Mouse (Mus musculus): ENCODE results near the gene Lexm. TPM values are rescaled to one million over a fixed set of nuclear protein-coding genes. Genes with fewer than 3 reads are reported as not detected.

Lexm gene
- polyA plus RNA-seq, 1 experiment = not detected

DNA sequence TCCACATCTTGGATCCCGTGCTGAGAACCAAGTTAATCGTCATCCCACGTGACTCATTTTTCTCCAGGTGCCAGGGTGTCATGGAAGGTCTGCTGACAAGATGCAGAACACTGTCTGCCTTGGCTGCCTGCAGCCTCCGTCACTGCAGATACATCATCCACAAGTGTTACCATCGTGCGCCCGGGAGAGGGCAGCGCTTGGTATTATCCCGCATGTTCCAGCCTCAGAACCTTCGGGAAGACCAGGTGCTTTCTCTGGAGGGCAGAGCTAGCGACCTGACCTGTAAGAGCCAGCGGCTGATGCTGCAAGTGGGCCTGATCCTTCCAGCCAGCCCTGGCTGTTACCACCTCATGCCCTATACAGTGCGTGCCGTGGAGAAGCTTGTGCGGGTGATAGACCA is 36.0 kb upstream of the Lexm start:
- no peak for DNase-seq
- TF ChIP-seq CTCF (conservative IDR thresholded peaks at IDR 0.05; ENCODE audit: insufficient read depth, insufficient read length, low read depth, low read length) = no peak
- no peak for TF ChIP-seq POLR2A (IDR thresholded peaks at IDR 0.05; ENCODE audit: low read depth, low read length)
- Histone ChIP-seq H3K27me3 (replicated peaks; ENCODE audit: control insufficient read depth, insufficient read depth, low read length) (no peaks in the 10 kb centered on the region), H3K4me1 (ENCODE audit: control insufficient read depth, insufficient read depth, low read length) (peaks cover 3% of the 10 kb centered on the region; the same call in 1 of the 2 replicates), H3K27ac (ENCODE audit: insufficient read depth, low read depth, low read length) (no peak overlapping the region), H3K4me3 (ENCODE audit: insufficient read depth, low read depth, low read length) (no peak overlapping the region), H3K36me3 (ENCODE audit: control insufficient read depth, insufficient read depth, low read length) (no peaks in the 10 kb centered on the region)
- 92% methylated on average over 15 of the region's 15 CpGs for WGBS

DNA sequence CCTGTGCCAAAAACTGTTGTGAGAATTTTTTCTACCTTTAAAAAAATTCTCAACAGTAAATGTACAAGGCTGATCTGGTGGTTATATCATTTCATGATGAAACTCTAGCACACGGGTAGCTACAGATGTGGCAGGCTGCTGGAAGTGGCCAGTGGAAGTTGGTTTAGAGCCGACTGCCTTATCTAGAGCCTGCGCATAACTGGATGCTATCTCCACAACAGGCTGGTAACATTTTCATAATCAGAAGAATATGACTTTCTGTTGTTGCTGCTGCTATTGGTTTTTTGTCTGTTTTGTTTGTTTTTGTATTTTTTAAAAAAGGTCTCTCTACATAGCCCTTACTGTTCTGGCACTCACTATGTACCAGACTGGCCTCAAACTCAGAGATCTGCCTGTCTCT is 35.5 kb upstream of the Lexm start:
- WGBS = 96% methylated on average over 3 of the region's 3 CpGs
- H3K27me3 ChIP-seq (replicated peaks; ENCODE audit: control insufficient read depth, insufficient read depth, low read length) = no peaks in the 10 kb centered on the region

DNA sequence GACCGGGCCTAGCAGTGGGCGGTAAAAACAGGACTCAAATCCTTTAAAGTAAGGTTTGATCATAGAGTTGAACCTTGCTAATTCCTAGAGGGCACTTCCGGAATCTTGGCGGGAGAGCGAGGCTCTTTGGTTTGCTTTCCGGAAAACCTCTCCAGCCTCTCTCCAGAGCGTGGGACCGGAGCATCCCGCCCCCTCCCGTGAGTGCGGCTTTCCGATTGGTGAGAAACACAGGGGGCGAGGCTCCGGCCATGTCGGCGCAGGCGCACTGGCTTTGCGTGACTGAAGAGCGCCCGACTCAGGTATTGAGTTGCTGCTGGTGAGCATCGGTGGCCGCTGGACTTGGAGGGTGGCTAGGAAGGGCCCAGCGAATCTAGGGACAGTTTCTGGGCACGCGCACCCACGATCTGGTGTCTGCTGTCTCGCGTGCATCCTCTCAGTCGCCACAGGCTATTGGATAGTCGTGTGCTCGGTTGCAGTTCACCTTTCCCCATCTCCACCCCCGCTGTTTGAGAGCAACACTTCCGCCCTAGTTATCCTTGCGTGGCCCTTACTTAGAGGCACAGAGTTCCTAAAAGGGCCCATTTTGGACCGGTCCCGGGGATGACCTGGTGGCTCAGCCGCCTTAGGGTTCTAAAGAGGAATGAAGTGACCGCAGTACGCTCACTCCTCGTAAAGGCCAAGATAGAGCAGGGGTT is 33.9 kb upstream of the Lexm start, which contains the start of gene Pars2:
TSS of gene Pars2 (plus strand) at position 237 of the 695 bp plus-strand sequence.
- no peaks in the 10 kb centered on the region for H3K27me3 ChIP-seq (replicated peaks; ENCODE audit: control insufficient read depth, insufficient read depth, low read length)
- no peaks in the 10 kb centered on the region for H3K36me3 ChIP-seq (ENCODE audit: control insufficient read depth, insufficient read depth, low read length)
- peaks cover 3% of the 10 kb centered on the region; the same call in 1 of the 2 replicates for H3K4me1 ChIP-seq (ENCODE audit: control insufficient read depth, insufficient read depth, low read length)
- 2% methylated on average over 40 of the region's 40 CpGs for WGBS
- H3K27ac ChIP-seq (ENCODE audit: insufficient read depth, low read depth, low read length) = peak within 1 kb of the TSS; percentile 49; the same call in 1 of the 2 replicates
- peak; percentile 32 for TF ChIP-seq POLR2A (IDR thresholded peaks at IDR 0.05; ENCODE audit: low read depth, low read length)
- no peak for TF ChIP-seq CTCF (conservative IDR thresholded peaks at IDR 0.05; ENCODE audit: insufficient read depth, insufficient read length, low read depth, low read length)
- peak within 1 kb of the TSS; percentile 91 for H3K4me3 ChIP-seq (ENCODE audit: insufficient read depth, low read depth, low read length)
- peak; percentile 98 for DNase-seq

More for the DNA sequence above, 35.5 kb upstream of the Lexm start:
- Histone ChIP-seq H3K4me1 (ENCODE audit: control insufficient read depth, insufficient read depth, low read length) (peaks cover 3% of the 10 kb centered on the region; the same call in 1 of the 2 replicates), H3K27ac (ENCODE audit: insufficient read depth, low read depth, low read length) (no peak overlapping the region), H3K4me3 (ENCODE audit: insufficient read depth, low read depth, low read length) (no peak overlapping the region), H3K36me3 (ENCODE audit: control insufficient read depth, insufficient read depth, low read length) (no peaks in the 10 kb centered on the region)
- TF ChIP-seq POLR2A (IDR thresholded peaks at IDR 0.05; ENCODE audit: low read depth, low read length) = no peak
- TF ChIP-seq CTCF (conservative IDR thresholded peaks at IDR 0.05; ENCODE audit: insufficient read depth, insufficient read length, low read depth, low read length) = no peak
- no peak for DNase-seq

DNA sequence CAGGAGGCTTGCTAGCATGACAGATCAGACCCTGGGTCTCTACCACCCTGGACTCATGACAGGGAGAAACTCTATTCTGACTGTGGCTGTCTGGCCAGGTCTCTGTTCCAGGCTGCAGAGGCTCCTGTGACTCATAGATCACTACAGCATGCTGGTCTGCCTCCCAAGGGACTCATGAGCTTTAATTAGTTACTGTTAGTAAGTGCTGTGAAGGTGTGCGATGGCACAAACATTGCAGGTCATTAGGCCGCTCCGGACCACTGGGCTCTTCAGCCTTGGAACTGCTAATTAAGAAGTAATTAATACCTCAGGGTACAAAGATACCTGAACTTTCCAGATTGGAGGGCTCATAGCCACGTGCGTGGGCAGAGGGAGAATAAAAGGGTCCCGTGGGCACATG is 30.1 kb upstream of the Lexm start:
- Histone ChIP-seq H3K36me3 (ENCODE audit: control insufficient read depth, insufficient read depth, low read length) (no peaks in the 10 kb centered on the region), H3K27me3 (replicated peaks; ENCODE audit: control insufficient read depth, insufficient read depth, low read length) (no peaks in the 10 kb centered on the region), H3K4me3 (ENCODE audit: insufficient read depth, low read depth, low read length) (no peak overlapping the region), H3K27ac (ENCODE audit: insufficient read depth, low read depth, low read length) (no peak overlapping the region), H3K4me1 (ENCODE audit: control insufficient read depth, insufficient read depth, low read length) (peaks cover 6% of the 10 kb centered on the region)
- 34% methylated on average over 6 of the region's 6 CpGs for whole genome bisulfite sequencing
- peak; percentile 38 for DNase-seq
- TF ChIP-seq CTCF (conservative IDR thresholded peaks at IDR 0.05; ENCODE audit: insufficient read depth, insufficient read length, low read depth, low read length) = no peak
- no peak for TF ChIP-seq POLR2A (IDR thresholded peaks at IDR 0.05; ENCODE audit: low read depth, low read length)

DNA sequence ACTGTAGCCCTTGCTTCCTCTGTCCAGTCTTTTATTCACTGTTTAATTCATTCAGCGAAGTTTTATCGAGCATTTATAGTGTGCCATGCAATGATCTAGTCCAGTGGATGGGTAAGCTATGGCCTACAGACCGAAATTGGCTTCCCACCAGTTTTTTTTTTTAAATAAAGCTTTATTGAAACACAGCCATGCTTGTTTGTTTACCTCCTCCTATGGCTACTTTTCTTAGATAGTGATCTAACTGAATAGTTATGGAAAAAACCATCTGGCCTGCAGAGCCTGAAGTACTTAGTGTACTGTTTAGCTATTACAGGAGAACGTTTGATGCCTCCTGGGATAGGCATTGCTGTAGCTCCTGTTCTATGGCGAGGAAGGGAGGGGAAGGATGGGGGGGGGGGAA is 28.8 kb upstream of the Lexm start:
- no peaks in the 10 kb centered on the region for H3K27me3 ChIP-seq (replicated peaks; ENCODE audit: control insufficient read depth, insufficient read depth, low read length)
- DNase-seq = no peak
- TF ChIP-seq CTCF (conservative IDR thresholded peaks at IDR 0.05; ENCODE audit: insufficient read depth, insufficient read length, low read depth, low read length) (no peak), POLR2A (IDR thresholded peaks at IDR 0.05; ENCODE audit: low read depth, low read length) (no peak)
- 78% methylated on average over 5 of the region's 5 CpGs for WGBS
- H3K4me1 ChIP-seq (ENCODE audit: control insufficient read depth, insufficient read depth, low read length) = peaks cover 3% of the 10 kb centered on the region; the same call in 1 of the 2 replicates
- H3K36me3 ChIP-seq (ENCODE audit: control insufficient read depth, insufficient read depth, low read length) = no peaks in the 10 kb centered on the region
- no peak overlapping the region for H3K27ac ChIP-seq (ENCODE audit: insufficient read depth, low read depth, low read length)
- H3K4me3 ChIP-seq (ENCODE audit: insufficient read depth, low read depth, low read length) = no peak overlapping the region

DNA sequence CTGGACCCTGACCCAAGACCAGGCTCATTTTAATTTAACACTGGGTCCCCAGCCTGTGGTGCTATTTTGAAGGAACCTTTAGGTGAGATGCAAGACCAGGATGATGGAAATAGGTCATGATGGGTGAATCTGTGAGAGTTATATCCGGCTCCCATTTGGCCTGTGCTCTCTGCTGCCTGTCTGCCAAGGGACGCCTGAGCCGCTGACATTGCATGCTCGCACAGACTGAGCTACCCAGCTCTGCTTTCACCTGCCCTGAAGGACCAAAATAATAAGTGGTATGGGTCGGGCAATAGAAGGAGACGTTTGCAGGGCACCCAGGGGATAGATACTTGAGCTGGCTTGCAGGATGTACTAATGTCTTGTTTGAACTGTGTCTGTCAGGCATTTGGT is 27.2 kb upstream of the Lexm start:
- no peak for DNase-seq
- TF ChIP-seq CTCF (conservative IDR thresholded peaks at IDR 0.05; ENCODE audit: insufficient read depth, insufficient read length, low read depth, low read length) = no peak
- no peak for TF ChIP-seq POLR2A (IDR thresholded peaks at IDR 0.05; ENCODE audit: low read depth, low read length)
- Histone ChIP-seq H3K27me3 (replicated peaks; ENCODE audit: control insufficient read depth, insufficient read depth, low read length) (no peaks in the 10 kb centered on the region), H3K27ac (ENCODE audit: insufficient read depth, low read depth, low read length) (no peak overlapping the region), H3K4me3 (ENCODE audit: insufficient read depth, low read depth, low read length) (no peak overlapping the region), H3K36me3 (ENCODE audit: control insufficient read depth, insufficient read depth, low read length) (no peaks in the 10 kb centered on the region), H3K4me1 (ENCODE audit: control insufficient read depth, insufficient read depth, low read length) (peaks cover 3% of the 10 kb centered on the region; the same call in 1 of the 2 replicates)
- 35% methylated on average over 6 of the region's 6 CpGs for WGBS

DNA sequence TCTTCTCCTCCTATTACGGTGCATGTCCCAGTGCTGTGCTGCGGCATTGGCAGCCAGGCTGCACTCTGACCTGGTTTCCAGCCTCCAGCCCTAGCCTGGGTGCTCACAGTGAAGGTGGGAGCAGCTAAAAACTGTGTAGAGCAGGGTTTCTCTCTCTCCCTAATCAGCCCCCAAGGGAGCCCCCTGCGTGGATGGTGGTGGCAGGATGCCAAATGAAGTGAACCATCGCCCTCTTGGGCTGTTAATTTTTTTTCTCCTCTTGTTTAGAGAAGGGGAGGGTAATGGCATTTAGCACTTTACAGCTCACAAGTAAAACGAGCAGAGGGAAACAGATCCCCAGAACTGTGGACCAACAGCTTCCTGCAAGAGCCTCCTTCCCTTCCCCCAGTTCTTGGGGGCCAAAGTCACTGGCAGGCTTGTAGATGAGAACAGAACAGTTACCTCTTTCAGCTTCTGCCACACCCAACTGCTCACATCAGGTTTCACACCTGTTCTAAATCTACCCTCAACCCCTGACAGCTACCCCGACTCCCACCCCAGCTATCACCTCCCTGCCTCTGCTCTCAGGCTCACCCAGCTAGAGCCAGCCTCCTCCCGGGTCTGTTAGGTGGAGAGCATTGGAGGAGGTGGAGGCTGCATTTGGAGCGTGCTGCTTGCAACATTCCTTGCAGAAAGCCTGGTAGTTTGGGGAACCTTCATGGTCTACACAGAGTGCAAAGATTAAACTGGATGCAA is 26.6 kb upstream of the Lexm start:
- no peak overlapping the region for H3K27ac ChIP-seq (ENCODE audit: insufficient read depth, low read depth, low read length)
- no peaks in the 10 kb centered on the region for H3K27me3 ChIP-seq (replicated peaks; ENCODE audit: control insufficient read depth, insufficient read depth, low read length)
- no peak overlapping the region for H3K4me3 ChIP-seq (ENCODE audit: insufficient read depth, low read depth, low read length)
- TF ChIP-seq POLR2A (IDR thresholded peaks at IDR 0.05; ENCODE audit: low read depth, low read length) (no peak), CTCF (conservative IDR thresholded peaks at IDR 0.05; ENCODE audit: insufficient read depth, insufficient read length, low read depth, low read length) (no peak)
- WGBS = 7% methylated on average over 8 of the region's 8 CpGs
- no peaks in the 10 kb centered on the region for H3K36me3 ChIP-seq (ENCODE audit: control insufficient read depth, insufficient read depth, low read length)
- peak; percentile 34 for DNase-seq
- peaks cover 3% of the 10 kb centered on the region; the same call in 1 of the 2 replicates for H3K4me1 ChIP-seq (ENCODE audit: control insufficient read depth, insufficient read depth, low read length)
